ENCODE assay signal across 8 mouse cellular contexts in the genomic region with DNA sequence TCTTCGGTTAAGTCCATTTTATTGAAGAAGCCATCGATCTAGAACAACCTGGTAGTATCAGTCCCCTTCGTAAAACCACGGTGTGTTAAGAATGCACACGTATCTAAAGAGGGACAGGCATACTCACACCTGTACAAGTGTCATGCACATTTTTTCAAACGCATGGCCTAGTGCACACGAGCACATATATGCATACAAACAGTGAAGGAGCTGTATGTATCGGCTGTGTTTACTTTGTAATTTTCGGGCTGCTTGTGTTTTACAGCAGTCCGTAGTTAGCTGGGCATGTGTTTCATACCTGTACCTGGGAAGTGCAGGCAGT. TPM values are rescaled to one million over a fixed set of nuclear protein-coding genes. Genes with fewer than 3 reads are reported as not detected.
A peak's percentile ranks its signal among the peaks of the same experiment; 100 is the strongest.
DNase-seq lines count a peak whose midpoint lies in the region; ATAC-seq lines count a peak whose summit lies in the region.

No protein-coding gene starts in this region.

- peak overlapping the region; percentile 66 for H3K9ac ChIP-seq in kidney, embryonic 16.5 days (replicated peaks; ENCODE audit: low read length)

- H3K9me3 ChIP-seq in kidney, embryonic 16.5 days (ENCODE audit: low read length): no peaks in the 10 kb centered on the region
- no peaks in the 10 kb centered on the region for H3K9me3 ChIP-seq in embryonic facial prominence, embryonic 10.5 days

- peak; percentile 54 for ATAC-seq in kidney, embryonic 16.5 days (ENCODE audit: low FRiP score, low TSS enrichment)
- peak; percentile 7 for ATAC-seq in inflammation-experienced regulatory T-cells, adult 6 months
- peak; percentile 4; the same call in 1 of the 2 replicates for ATAC-seq in monocyte, adult 5-6 weeks (replicated peaks; ENCODE audit: insufficient number of reproducible peaks, low FRiP score, low TSS enrichment, poor library complexity, severe bottlenecking)

- peak overlapping the region; percentile 90 for H3K27ac ChIP-seq in kidney, embryonic 16.5 days (ENCODE audit: low read length)
- H3K27ac ChIP-seq in embryonic facial prominence, embryonic 10.5 days (replicated peaks): peak overlapping the region; percentile 91

- WGBS in kidney, embryonic 16.5 days: 25% methylated on average over 10 of the region's 10 CpGs
- 36% methylated on average over 10 of the region's 10 CpGs for WGBS in embryonic facial prominence, embryonic 10.5 days

- H3K4me1 ChIP-seq in kidney, embryonic 16.5 days (ENCODE audit: insufficient read depth, low read length): peaks cover 11% of the 10 kb centered on the region
- peaks cover 16% of the 10 kb centered on the region for H3K4me1 ChIP-seq in embryonic facial prominence, embryonic 10.5 days

- H3K36me3 ChIP-seq in kidney, embryonic 16.5 days (ENCODE audit: insufficient read depth, low read length): peaks cover 9% of the 10 kb centered on the region
- H3K36me3 ChIP-seq in embryonic facial prominence, embryonic 10.5 days (replicated peaks): peaks cover 30% of the 10 kb centered on the region

- H3K27me3 ChIP-seq in kidney, embryonic 16.5 days (ENCODE audit: insufficient read depth, low read length): no peaks in the 10 kb centered on the region
- no peaks in the 10 kb centered on the region for H3K27me3 ChIP-seq in embryonic facial prominence, embryonic 10.5 days (replicated peaks; ENCODE audit: low read depth, poor library complexity, severe bottlenecking)

- no peak for DNase-seq in kidney, adult 11 months
- DNase-seq in embryonic facial prominence, embryonic 10.5 days (ENCODE audit: low spot score): no peak
- DNase-seq in thymus, postnatal 36 days: no peak
- DNase-seq in urinary bladder, adult 2 months (ENCODE audit: low spot score): no peak
- no peak for DNase-seq in spleen, postnatal 36 days (ENCODE audit: low spot score in 2 of 2)

- H3K4me2 ChIP-seq in kidney, embryonic 16.5 days (replicated peaks; ENCODE audit: low read depth, low read length): peak overlapping the region; percentile 74

- H3K4me3 ChIP-seq in kidney, embryonic 16.5 days (ENCODE audit: low read length): peak overlapping the region; percentile 54
- peak overlapping the region; percentile 55 for H3K4me3 ChIP-seq in embryonic facial prominence, embryonic 10.5 days

RNA-seq across cellular contexts. Expression of gene Wdr5, which starts 25.5 kb away (rescaled TPM):
- 67.3 and 70.5 TPM in 2 replicates for polyA plus RNA-seq in kidney, embryonic 16.5 days (2015; fragmentation: Nextera tagmentation; extraction: Ambion mirVana)
- polyA plus RNA-seq in embryonic facial prominence, embryonic 10.5 days (2016; fragmentation: Nextera tagmentation; extraction: Ambion mirVana): 81.5 and 86.2 TPM in 2 replicates
- polyA plus RNA-seq in inflammation-experienced regulatory T-cells, adult 6 months (2017; shearing (Covaris generic)): 10 to 100 TPM; 15.3 to 16.2 (median 15.6) TPM
- 28.3 to 50.1 TPM (median 31.0 TPM) in 3 replicates for total RNA-seq in monocyte, adult 5-6 weeks (2017)
- 29.1 and 34.4 TPM in 2 replicates for polyA plus RNA-seq in urinary bladder, adult 2 months (2012; rRNA removed)

RNA-seq across cellular contexts. Expression of gene Brd3, which starts 33.0 kb away (rescaled TPM):
- polyA plus RNA-seq in kidney, embryonic 16.5 days (2015; fragmentation: Nextera tagmentation; extraction: Ambion mirVana): 103 and 117 TPM in 2 replicates
- polyA plus RNA-seq in embryonic facial prominence, embryonic 10.5 days (2016; fragmentation: Nextera tagmentation; extraction: Ambion mirVana): 189 and 195 TPM in 2 replicates
- 10 to 100 TPM; 28.7 to 35.5 (median 34.6) TPM for polyA plus RNA-seq in inflammation-experienced regulatory T-cells, adult 6 months (2017; shearing (Covaris generic))
- total RNA-seq in monocyte, adult 5-6 weeks (2017): 11.9 to 23.9 TPM (median 15.9 TPM) in 3 replicates
- polyA plus RNA-seq in urinary bladder, adult 2 months (2012; rRNA removed): 29.8 and 33.0 TPM in 2 replicates

Comparison
In these comparisons a context has a peak if more than half of its experiments do, and no peak if none do; other contexts are left out.
1. ATAC-seq: peak in every context shown above with its lines; median percentile 54 in kidney, embryonic 16.5 days; 7 in inflammation-experienced regulatory T-cells, adult 6 months; 4 in monocyte, adult 5-6 weeks.